Mouse (Mus musculus) heart, adult 2 months (tissue): Measurements from ENCODE around the gene Angptl6. TPM values are rescaled to one million over a fixed set of nuclear protein-coding genes. Genes with fewer than 3 reads are reported as not detected.

ENCODE experiments used
- DNase-seq, 2 experiments: peaks; one replicate each; pipeline ENCODE4 v3.0.0; 2021
- H3K27ac ChIP-seq: fragments of 200-600 bp; 2 replicates; pipeline ENCODE4 v1.8.1; 2022
- H3K27me3 ChIP-seq: fragments of 200-500 bp; 2 replicates; pipeline ENCODE4 v1.6.1; 2012; ENCODE audit warnings: mild to moderate bottlenecking, low read length, inconsistent platforms, mixed read lengths; ENCODE audit not compliant: control insufficient read depth, insufficient read depth
- H3K36me3 ChIP-seq: fragments of 200-500 bp; 2 replicates; pipeline ENCODE4 v1.6.1; 2012; ENCODE audit warnings: low read length, inconsistent platforms; ENCODE audit not compliant: control insufficient read depth, insufficient read depth
- H3K4me1 ChIP-seq: fragments of 200-500 bp; 2 replicates; pipeline ENCODE4 v1.6.1; 2011; ENCODE audit warnings: low read length; ENCODE audit not compliant: control insufficient read depth, insufficient read depth
- H3K4me3 ChIP-seq: fragments of 200-600 bp; 2 replicates; pipeline ENCODE4 v1.8.1; 2022
- H3K79me2 ChIP-seq: fragments of 200-500 bp; replicated peaks from 2 replicates; pipeline ENCODE4 v1.6.1; 2012; ENCODE audit warnings: mild to moderate bottlenecking, inconsistent platforms, low read length, moderate library complexity, mixed read lengths; ENCODE audit not compliant: control insufficient read depth, insufficient read depth
- H3K9ac ChIP-seq: fragments of 200-500 bp; 2 replicates; pipeline ENCODE4 v1.6.1; 2012; ENCODE audit warnings: low read depth, mild to moderate bottlenecking, control low read depth, inconsistent platforms, low read length, mixed read lengths
- CTCF ChIP-seq: fragments of 200-600 bp; IDR thresholded peaks from 2 replicates; pipeline ENCODE4 v1.8.1; 2022; ENCODE audit warnings: antibody characterized with exemption, mild to moderate bottlenecking, moderate library complexity
- EP300 ChIP-seq: fragments of 200-500 bp; IDR thresholded peaks from 2 replicates; pipeline ENCODE4 v1.6.1; 2011; ENCODE audit warnings: low read depth, low read length, control low read depth; ENCODE audit not compliant: insufficient read depth
- POLR2A ChIP-seq: fragments of 200-500 bp; IDR thresholded peaks from 2 replicates; pipeline ENCODE4 v1.6.1; 2011; ENCODE audit warnings: mild to moderate bottlenecking, low read depth, low read length, control low read depth; ENCODE audit not compliant: insufficient read depth
- WGBS: fragments of 180-500 bp; shearing (Covaris S2); methylation state at CpG from one replicate; pipeline ENCODE4 v1.1.7; 2018; 5-methylcytosine and 5-hydroxymethylcytosine counted together
- intact Hi-C: fragments of 180-260 bp; cut with DNase I; formaldehyde crosslinking; loops from one replicate; pipeline ENCODE4 v1.15.1; 2025
- polyA plus RNA-seq: library from polyadenylated mRNA; depleted of rRNA; stranded (reverse); fragments of >200 nt; gene quantifications from 2 replicates; pipeline ENCODE4 v1.2.3, GENCODE M21; 2012
- total RNA-seq, 2 experiments: library from RNA; stranded (reverse); gene quantifications; 2 replicates each; pipeline ENCODE4 v1.2.3; 2021

The Angptl6 gene
- total and polyA plus RNA-seq, 3 experiments = 3.9 to 4.0 (median 4.0) TPM

DNA sequence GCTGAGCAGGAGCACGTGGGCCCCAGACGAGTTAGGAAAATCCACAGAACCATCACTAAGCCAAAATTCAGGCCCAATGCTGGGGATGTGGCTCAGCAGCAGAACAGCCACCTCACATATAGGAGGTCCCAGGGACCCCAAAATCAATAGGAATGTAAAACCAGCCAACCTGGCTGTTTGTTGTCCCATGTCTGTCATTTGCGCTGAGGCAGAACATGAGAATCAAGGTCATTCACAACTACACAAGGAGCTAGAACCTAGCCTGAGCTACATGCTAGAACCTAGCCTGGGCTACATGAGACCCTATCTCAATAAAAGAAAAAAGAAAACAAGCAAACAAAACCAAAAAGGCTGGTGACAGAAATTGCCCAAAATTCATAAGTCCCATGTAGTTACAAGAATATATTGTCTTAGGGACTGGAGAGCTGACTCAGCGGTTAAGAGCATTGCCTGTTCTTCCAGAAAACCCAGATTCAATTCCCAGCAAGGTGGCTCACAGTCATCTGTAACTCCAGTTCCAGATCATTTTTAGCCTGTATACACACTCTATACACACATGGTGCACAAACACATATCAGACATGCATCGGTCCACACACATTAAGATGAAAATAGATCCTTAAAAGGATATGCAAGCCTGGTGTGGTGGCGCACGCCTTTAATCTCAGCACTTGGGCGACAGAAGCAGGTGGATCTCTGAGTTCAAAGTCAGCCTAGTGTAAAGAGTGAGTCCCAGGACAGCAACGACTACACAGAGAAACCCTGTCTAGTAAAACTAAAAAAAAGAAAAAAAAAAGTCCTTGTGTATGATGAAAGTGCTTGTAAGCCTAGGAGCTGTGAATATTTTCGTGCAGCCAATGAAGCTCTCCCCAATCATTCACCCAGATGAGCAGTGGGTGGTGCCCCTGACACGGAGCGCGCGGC is 2.1 kb downstream of the Angptl6 start:
- Histone ChIP-seq H3K9ac (peak overlapping the region; percentile 48), H3K4me1 (peaks cover 1% of the 10 kb centered on the region; the same call in 1 of the 2 replicates), H3K79me2 (no peaks in the 10 kb centered on the region), H3K36me3 (no peaks in the 10 kb centered on the region), H3K4me3 (peak overlapping the region; percentile 48), H3K27ac (peak overlapping the region; percentile 71), H3K27me3 (no peaks in the 10 kb centered on the region)
- TF ChIP-seq EP300 (no peak), CTCF (no peak), POLR2A (peak; percentile 92)
- intact Hi-C loops = no loop called here
- WGBS = 32% methylated on average over 14 of the region's 14 CpGs
- DNase-seq = no peak

DNA sequence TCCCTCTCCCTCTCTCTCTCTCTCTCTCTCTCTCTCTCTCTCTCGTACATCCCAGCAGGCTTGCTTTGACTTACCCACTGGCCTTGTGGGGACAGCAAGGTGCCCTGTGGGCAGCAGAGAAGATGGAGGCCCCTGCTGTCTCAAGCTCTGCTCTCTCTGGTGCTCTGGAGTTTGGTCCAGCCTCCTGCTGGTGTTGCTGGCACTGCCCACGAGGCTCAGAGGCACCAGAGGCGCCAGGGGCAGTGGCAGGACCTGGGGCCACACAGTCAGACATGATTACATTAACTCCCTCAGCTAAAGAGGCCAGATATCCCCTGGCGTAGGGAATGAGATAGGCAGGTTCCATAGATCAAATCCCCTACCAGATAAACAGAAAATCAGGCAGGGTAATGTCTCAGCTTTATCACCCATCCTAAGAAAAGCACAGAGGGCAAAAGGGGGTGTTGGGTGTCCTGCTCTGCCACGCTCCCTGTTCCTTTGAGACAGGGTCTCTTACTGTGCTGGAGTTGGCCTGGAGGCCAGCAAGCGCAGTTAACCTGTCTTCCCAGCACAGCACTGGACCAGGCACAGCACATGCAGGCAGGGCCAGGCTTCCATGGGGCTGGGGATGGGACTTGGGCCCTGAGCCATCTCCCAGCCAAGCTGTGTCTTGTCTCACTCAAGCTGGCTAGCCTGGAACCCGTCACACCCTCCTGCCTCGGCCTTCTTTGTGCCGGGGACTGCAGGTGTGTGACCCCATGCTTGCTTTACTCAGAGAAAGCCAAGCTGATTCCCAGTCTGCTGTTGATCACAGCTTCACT is 3.0 kb downstream of the Angptl6 start:
- DNase-seq = no peak
- no peak overlapping the region for H3K9ac ChIP-seq
- intact Hi-C loops = no loop called here
- H3K4me3 ChIP-seq = no peak overlapping the region
- 72% methylated on average over 8 of the region's 9 CpGs for WGBS
- H3K27me3 ChIP-seq = no peaks in the 10 kb centered on the region
- H3K27ac ChIP-seq = no peak overlapping the region
- TF ChIP-seq POLR2A (no peak), EP300 (no peak), CTCF (no peak)
- H3K36me3 ChIP-seq = no peaks in the 10 kb centered on the region
- H3K4me1 ChIP-seq = peaks cover 1% of the 10 kb centered on the region; the same call in 1 of the 2 replicates
- H3K79me2 ChIP-seq = no peaks in the 10 kb centered on the region

DNA sequence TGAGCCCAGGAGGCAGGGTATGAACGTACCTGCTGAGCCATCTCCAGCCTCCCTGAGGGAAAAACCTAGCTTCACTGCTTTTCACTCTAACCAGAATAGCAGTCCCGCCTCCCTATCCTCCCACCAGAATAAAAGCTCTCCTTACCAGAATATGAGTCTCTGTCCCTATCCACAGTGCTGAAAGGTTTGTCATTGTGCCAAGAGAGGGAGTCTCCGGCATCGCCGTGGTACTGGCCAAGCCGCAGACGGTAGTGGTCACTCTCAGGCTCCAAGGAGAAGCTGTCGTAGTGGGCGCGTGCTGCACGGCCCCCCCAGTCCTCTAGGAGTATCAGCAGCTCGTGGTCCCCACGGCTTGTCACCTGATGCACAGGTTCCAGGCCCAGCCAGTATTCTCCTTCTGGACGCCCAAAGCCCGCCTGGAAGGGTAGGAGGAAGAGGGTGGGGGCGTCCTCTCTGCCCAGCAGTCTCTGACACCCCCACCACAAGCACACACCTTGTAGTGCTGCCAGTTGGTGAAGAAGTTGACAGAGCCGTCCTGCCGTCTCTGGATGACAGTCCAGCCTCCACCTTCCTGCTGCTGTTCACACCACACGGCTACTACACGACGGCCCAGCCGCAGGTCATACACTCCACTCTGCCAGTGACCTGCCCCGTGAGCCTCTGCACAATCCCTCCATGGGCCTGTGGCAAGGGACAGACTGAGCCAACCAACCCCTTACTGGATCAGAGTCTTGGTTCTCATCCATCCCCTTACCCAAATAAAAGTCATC is 4.3 kb downstream of the Angptl6 start:
- WGBS = 60% methylated on average over 23 of the region's 23 CpGs
- intact Hi-C loops = no loop called here
- no peak for TF ChIP-seq CTCF
- no peak for TF ChIP-seq POLR2A
- TF ChIP-seq EP300 = no peak
- peaks cover 1% of the 10 kb centered on the region; the same call in 1 of the 2 replicates for H3K4me1 ChIP-seq
- H3K27me3 ChIP-seq = no peaks in the 10 kb centered on the region
- H3K27ac ChIP-seq = no peak overlapping the region
- no peak for DNase-seq
- no peaks in the 10 kb centered on the region for H3K36me3 ChIP-seq
- H3K79me2 ChIP-seq = no peaks in the 10 kb centered on the region
- H3K4me3 ChIP-seq = no peak overlapping the region
- no peak overlapping the region for H3K9ac ChIP-seq

DNA sequence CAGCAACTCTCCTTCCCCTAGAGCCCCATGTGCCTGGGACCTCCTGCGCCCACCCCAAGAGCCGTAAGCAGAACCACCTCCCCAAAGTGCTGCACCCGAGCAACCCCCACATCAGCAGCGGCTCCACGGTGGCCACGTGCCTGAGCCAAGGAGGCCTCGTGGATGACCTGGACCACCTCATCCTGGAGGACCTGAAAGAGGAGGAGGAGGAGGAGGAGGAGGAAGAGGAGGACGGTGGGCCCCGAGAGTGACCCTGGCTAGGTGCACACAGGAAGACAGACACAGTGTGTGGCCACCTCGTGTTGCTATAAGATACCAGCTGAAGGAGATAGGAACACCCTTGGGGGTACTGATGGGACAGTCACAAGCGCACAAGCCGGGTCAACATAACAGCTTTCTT is 6.0 kb downstream of the Angptl6 start:
- H3K4me1 ChIP-seq = peaks cover 1% of the 10 kb centered on the region; the same call in 1 of the 2 replicates

DNA sequence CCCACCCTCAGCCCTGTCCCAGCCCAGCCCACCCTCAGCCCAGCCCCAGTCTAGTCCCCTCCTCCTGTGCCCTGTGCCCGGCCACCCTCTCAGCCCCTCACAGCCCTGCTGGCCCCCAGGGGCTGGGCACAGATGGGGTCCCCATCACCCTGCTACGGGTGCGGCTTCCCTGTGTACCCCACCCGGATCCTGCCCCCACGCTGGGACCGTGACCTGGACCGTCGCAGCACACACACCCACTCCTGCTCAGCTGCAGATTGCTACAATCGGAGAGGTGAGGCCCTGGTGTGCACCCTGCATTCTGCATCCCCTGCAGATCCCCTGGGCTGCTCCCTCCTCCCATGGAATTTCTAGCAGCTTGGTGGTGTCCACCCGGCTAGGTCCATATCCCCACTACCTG is 6.5 kb downstream of the Angptl6 start:
- intact Hi-C loops = no loop called here
- Histone ChIP-seq H3K27ac (no peak overlapping the region), H3K4me1 (peaks cover 1% of the 10 kb centered on the region; the same call in 1 of the 2 replicates), H3K79me2 (no peaks in the 10 kb centered on the region), H3K9ac (no peak overlapping the region), H3K27me3 (no peaks in the 10 kb centered on the region), H3K4me3 (no peak overlapping the region), H3K36me3 (no peaks in the 10 kb centered on the region)
- 85% methylated on average over 10 of the region's 10 CpGs for WGBS
- no peak for TF ChIP-seq POLR2A
- TF ChIP-seq EP300 = no peak
- no peak for TF ChIP-seq CTCF
- no peak for DNase-seq

More for the DNA sequence above, 6.0 kb downstream of the Angptl6 start:
- Histone ChIP-seq H3K27ac (no peak overlapping the region), H3K27me3 (no peaks in the 10 kb centered on the region), H3K36me3 (no peaks in the 10 kb centered on the region), H3K9ac (no peak overlapping the region), H3K4me3 (no peak overlapping the region), H3K79me2 (no peaks in the 10 kb centered on the region)
- 86% methylated on average over 12 of the region's 12 CpGs for WGBS
- TF ChIP-seq EP300 (no peak), POLR2A (no peak), CTCF (no peak)
- intact Hi-C loops = no loop called here
- DNase-seq = no peak
